Mouse (Mus musculus): ENCODE measurements at regions not wholly inside any gene's neighbourhood (a gene's known extent, or its start where the extent isn't known, plus 50 kb on each side); places are given as distances from the start of the nearest gene placed in this dataset.

GRCm38 (mm10) chr15:93698182-93698822 lies 102.6 kb upstream of the Prickle1 start:
- DNase-seq (ENCODE audit: low read depth), result peak; percentile 57
- TF ChIP-seq CTCF (IDR thresholded peaks at IDR 0.05; ENCODE audit: borderline replicate concordance, extremely low read depth, insufficient read depth, insufficient read length), result no peak
- no peak for TF ChIP-seq POLR2A (IDR thresholded peaks at IDR 0.05; ENCODE audit: borderline replicate concordance, extremely low read depth, insufficient read depth, insufficient read length, poor library complexity, severe bottlenecking)

GRCm38 (mm10) chr15:93690717-93691116 lies 95.0 kb upstream of the Prickle1 start:
- no peak for DNase-seq (ENCODE audit: low read depth)
- TF ChIP-seq POLR2A (IDR thresholded peaks at IDR 0.05; ENCODE audit: borderline replicate concordance, extremely low read depth, insufficient read depth, insufficient read length, poor library complexity, severe bottlenecking), result no peak
- TF ChIP-seq CTCF (IDR thresholded peaks at IDR 0.05; ENCODE audit: borderline replicate concordance, extremely low read depth, insufficient read depth, insufficient read length), result no peak

DNA sequence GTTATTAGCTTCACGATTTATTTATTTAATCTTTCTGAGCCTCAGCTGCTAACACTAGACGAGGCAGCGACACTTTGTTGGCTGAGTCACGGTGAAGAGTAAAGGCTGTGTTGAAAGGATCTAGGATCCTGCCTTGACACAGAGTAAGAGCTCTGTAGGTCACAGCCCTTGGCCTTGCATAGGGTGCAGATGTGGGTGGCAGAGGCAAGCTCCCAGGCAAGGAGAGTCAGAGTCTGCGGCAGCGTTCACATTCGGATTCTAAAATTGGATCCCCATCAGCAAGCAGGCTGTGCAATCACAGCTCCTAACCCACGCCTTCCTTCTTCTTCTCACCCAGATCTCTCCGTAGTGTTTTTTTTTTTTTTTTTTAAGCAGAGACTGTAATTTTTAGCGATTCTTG lies 94.3 kb upstream of the Prickle1 start:
- no peak for DNase-seq (ENCODE audit: low read depth)

GRCm38 (mm10) chr15:93686385-93686784 lies 90.7 kb upstream of the Prickle1 start:
- no peak for DNase-seq (ENCODE audit: low read depth)
- no peak for TF ChIP-seq CTCF (IDR thresholded peaks at IDR 0.05; ENCODE audit: borderline replicate concordance, extremely low read depth, insufficient read depth, insufficient read length)
- TF ChIP-seq POLR2A (IDR thresholded peaks at IDR 0.05; ENCODE audit: borderline replicate concordance, extremely low read depth, insufficient read depth, insufficient read length, poor library complexity, severe bottlenecking), result no peak

More for the DNA sequence above, 94.3 kb upstream of the Prickle1 start:
- TF ChIP-seq POLR2A (IDR thresholded peaks at IDR 0.05; ENCODE audit: borderline replicate concordance, extremely low read depth, insufficient read depth, insufficient read length, poor library complexity, severe bottlenecking) (no peak), CTCF (IDR thresholded peaks at IDR 0.05; ENCODE audit: borderline replicate concordance, extremely low read depth, insufficient read depth, insufficient read length) (no peak)

- no peak for TF ChIP-seq CTCF (IDR thresholded peaks at IDR 0.05; ENCODE audit: borderline replicate concordance, extremely low read depth, insufficient read depth, insufficient read length)
- TF ChIP-seq POLR2A (IDR thresholded peaks at IDR 0.05; ENCODE audit: borderline replicate concordance, extremely low read depth, insufficient read depth, insufficient read length, poor library complexity, severe bottlenecking), result no peak
- no peak for DNase-seq (ENCODE audit: low read depth)
Measured at GRCm38 (mm10) chr15:93681602-93682001, 85.9 kb upstream of the Prickle1 start.

DNA sequence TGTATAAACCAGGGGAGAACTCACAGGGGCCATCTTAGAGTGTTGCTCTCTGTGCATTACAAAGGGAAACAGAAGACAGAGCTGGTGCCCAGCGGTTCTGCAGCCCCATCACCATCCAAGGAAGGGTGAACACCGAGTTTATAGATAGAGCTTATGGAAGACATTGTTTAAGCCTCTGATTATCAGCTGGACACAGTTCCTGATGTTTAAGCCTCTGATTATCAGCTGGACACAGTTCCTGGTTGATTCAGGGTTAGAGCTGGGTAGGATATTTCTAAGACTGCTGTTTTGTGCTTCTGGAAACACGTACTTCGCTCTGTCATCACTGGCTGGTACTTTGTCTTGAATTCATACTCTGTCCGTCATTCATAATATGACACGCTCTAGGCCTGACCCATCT lies 79.9 kb upstream of the Prickle1 start:
- no peak for DNase-seq (ENCODE audit: low read depth)
- no peak for TF ChIP-seq POLR2A (IDR thresholded peaks at IDR 0.05; ENCODE audit: borderline replicate concordance, extremely low read depth, insufficient read depth, insufficient read length, poor library complexity, severe bottlenecking)
- TF ChIP-seq CTCF (IDR thresholded peaks at IDR 0.05; ENCODE audit: borderline replicate concordance, extremely low read depth, insufficient read depth, insufficient read length), result no peak

DNA sequence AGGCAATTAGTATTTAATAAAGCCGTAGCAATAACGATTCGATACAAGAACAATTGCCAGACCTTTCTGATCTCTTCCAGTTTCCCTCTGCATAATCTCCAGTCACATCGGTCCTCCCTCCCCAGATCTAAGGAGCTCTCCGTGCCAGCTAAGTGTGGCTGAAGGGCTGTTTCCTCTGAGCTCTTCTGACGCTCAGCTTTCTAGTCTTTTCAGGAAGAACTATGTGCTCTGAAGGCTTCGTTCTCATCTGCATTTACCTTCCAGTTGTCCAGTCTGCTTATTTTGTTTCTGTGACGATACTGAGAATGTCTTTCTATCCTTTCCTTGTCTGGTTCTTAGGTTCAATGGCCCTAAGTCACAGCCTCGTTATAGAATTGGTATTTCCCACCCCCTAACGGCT lies 78.3 kb upstream of the Prickle1 start:
- no peak for DNase-seq (ENCODE audit: low read depth)
- TF ChIP-seq CTCF (IDR thresholded peaks at IDR 0.05; ENCODE audit: borderline replicate concordance, extremely low read depth, insufficient read depth, insufficient read length), result no peak
- TF ChIP-seq POLR2A (IDR thresholded peaks at IDR 0.05; ENCODE audit: borderline replicate concordance, extremely low read depth, insufficient read depth, insufficient read length, poor library complexity, severe bottlenecking), result no peak

GRCm38 (mm10) chr15:93663876-93664275 lies 68.2 kb upstream of the Prickle1 start:
- TF ChIP-seq POLR2A (IDR thresholded peaks at IDR 0.05; ENCODE audit: borderline replicate concordance, extremely low read depth, insufficient read depth, insufficient read length, poor library complexity, severe bottlenecking) (no peak), CTCF (IDR thresholded peaks at IDR 0.05; ENCODE audit: borderline replicate concordance, extremely low read depth, insufficient read depth, insufficient read length) (no peak)
- no peak for DNase-seq (ENCODE audit: low read depth)

DNA sequence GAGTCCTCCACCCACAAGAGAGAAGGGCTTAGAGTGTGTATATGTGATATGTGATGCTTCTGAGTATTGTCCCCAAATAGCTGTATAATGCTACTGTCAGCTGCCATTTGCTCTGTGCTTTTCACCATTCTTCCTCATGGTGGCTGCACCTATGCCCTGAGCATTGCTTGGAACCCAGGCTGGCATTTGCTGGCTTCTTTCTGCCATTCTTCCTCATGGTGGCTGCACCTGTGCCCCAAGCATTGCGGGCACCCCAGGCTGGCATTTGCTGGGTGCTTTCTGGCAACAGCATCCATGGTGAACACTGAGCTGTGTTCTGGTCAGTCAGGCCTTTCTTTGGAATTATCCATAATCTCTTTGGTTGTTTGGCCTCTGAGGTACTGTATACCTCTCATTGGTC lies 66.9 kb upstream of the Prickle1 start:
- no peak for DNase-seq (ENCODE audit: low read depth)
- TF ChIP-seq CTCF (IDR thresholded peaks at IDR 0.05; ENCODE audit: borderline replicate concordance, extremely low read depth, insufficient read depth, insufficient read length) (no peak), POLR2A (IDR thresholded peaks at IDR 0.05; ENCODE audit: borderline replicate concordance, extremely low read depth, insufficient read depth, insufficient read length, poor library complexity, severe bottlenecking) (no peak)

- TF ChIP-seq POLR2A (IDR thresholded peaks at IDR 0.05; ENCODE audit: borderline replicate concordance, extremely low read depth, insufficient read depth, insufficient read length, poor library complexity, severe bottlenecking) (no peak), CTCF (IDR thresholded peaks at IDR 0.05; ENCODE audit: borderline replicate concordance, extremely low read depth, insufficient read depth, insufficient read length) (no peak)
- no peak for DNase-seq (ENCODE audit: low read depth)
Measured at GRCm38 (mm10) chr15:93661801-93662200, 66.1 kb upstream of the Prickle1 start.

DNA sequence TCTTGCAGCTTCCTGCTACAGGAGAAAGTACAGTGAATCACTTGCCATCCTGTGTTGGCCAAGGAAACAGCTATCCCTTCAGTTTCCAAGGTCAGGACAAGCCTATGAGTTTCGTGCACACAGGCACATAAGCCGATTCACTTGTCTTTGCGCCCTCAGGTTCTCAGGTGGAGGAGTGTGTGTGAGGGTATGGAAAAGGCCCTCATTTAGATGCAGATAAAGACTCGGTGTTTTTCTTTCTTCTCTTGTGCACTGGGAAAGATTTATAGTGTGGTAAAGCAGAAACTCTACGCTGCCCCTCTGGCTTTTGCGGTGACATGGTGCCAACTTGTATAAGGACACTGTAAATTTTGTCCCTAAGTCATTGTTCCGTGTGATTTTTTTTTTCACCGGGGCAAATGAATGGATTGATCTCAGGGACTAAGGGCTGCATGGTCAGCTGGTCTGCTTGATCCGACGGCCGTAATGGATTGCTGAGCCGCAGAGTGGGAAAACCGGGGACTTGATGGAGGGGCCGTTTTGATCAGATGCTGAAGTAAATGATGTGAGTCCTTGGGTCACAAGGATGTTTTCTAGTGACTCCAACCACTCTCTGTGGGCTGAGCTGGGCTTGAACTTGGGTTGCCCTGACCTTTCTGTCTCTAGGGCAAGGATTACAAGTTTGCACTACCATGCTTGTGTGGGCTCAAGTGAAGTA lies 65.4 kb upstream of the Prickle1 start:
- no peak for TF ChIP-seq CTCF (IDR thresholded peaks at IDR 0.05; ENCODE audit: borderline replicate concordance, extremely low read depth, insufficient read depth, insufficient read length)
- no peak for DNase-seq (ENCODE audit: low read depth)

GRCm38 (mm10) chr15:93657171-93657570 lies 61.5 kb upstream of the Prickle1 start:
- DNase-seq (ENCODE audit: low read depth), result no peak
- TF ChIP-seq POLR2A (IDR thresholded peaks at IDR 0.05; ENCODE audit: borderline replicate concordance, extremely low read depth, insufficient read depth, insufficient read length, poor library complexity, severe bottlenecking) (no peak), CTCF (IDR thresholded peaks at IDR 0.05; ENCODE audit: borderline replicate concordance, extremely low read depth, insufficient read depth, insufficient read length) (no peak)
